Mouse (Mus musculus): ENCODE results near the gene Mylk.

DNA sequence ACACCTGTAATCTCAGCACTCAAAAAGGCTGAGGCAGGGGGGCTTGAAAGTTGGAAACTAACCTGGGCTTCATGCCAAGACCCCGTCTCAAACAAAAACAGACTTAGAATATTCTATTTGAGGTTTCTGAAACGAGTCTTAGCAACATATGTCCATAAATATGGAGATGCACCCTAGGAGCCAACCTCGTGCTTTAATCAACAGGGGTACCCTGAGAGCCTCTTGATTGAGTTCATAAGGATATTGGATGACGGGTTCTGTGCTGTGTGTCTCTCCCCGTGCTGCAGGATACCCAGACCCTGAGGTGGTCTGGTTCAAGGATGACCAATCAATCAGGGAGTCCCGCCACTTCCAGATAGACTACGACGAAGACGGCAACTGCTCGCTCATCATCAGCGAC lies 255.0 kb downstream of the Mylk start:
- TF ChIP-seq GATA1 (IDR thresholded peaks at IDR 0.05; ENCODE audit: borderline replicate concordance, low read length) (no peak), FLI1 (IDR thresholded peaks at IDR 0.05; ENCODE audit: low read length) (no peak)

Data from megakaryocyte, embryonic 14.5 days (primary cell).